Mouse (Mus musculus) limb, embryonic 14.5 days (tissue): Measurements from ENCODE around the gene Iba57. TPM values are rescaled to one million over a fixed set of nuclear protein-coding genes. Genes with fewer than 3 reads are reported as not detected.
"Not testable (repeated sequence)": the region's sequence is repeated elsewhere in the genome, so short reads cannot be mapped to it uniquely, and the experiment has no call there.

ENCODE experiments used
- ATAC-seq: fragments of 200-750 bp; cut with Nextera tagmentation; 2 replicates; pipeline ENCODE4 v1.8.0; 2017; ENCODE audit warnings: low read depth, moderate number of reproducible peaks, moderate TSS enrichment; ENCODE audit not compliant: low FRiP score
- DNase-seq: peaks from one replicate; pipeline ENCODE4 v3.0.0-alpha.2; 2015; ENCODE audit warnings: low spot score
- H3K27ac ChIP-seq: fragments of 300-500 bp; sonication (generic); replicated peaks from 2 replicates; pipeline ENCODE4 v1.5.1; 2014; ENCODE audit warnings: low read depth, mild to moderate bottlenecking, low read length, moderate library complexity, mixed read lengths
- H3K27me3 ChIP-seq: fragments of 300-500 bp; sonication (generic); 2 replicates; pipeline ENCODE4 v1.6.1; 2014; ENCODE audit warnings: low read length, mixed read lengths; ENCODE audit not compliant: control insufficient read depth, insufficient read depth
- H3K36me3 ChIP-seq: fragments of 300-500 bp; sonication (generic); 2 replicates; pipeline ENCODE4 v1.6.1; 2014; ENCODE audit warnings: mild to moderate bottlenecking, low read length, moderate library complexity, mixed read lengths; ENCODE audit not compliant: control insufficient read depth, insufficient read depth
- H3K4me1 ChIP-seq: fragments of 300-500 bp; sonication (generic); 2 replicates; pipeline ENCODE4 v1.6.1; 2014; ENCODE audit warnings: antibody characterized with exemption, low read length, mixed read lengths; ENCODE audit not compliant: control insufficient read depth, insufficient read depth
- H3K4me2 ChIP-seq: fragments of 300-500 bp; sonication (generic); replicated peaks from 2 replicates; pipeline ENCODE4 v1.6.1; 2014; ENCODE audit warnings: low read depth, mild to moderate bottlenecking, low read length, moderate library complexity; ENCODE audit not compliant: severe bottlenecking
- H3K4me3 ChIP-seq: fragments of 300-500 bp; sonication (generic); replicated peaks from 2 replicates; pipeline ENCODE4 v1.5.1; 2014; ENCODE audit warnings: low read length
- H3K9ac ChIP-seq: fragments of 300-500 bp; sonication (generic); 2 replicates; pipeline ENCODE4 v1.6.1; 2014; ENCODE audit warnings: mild to moderate bottlenecking, low read depth, low read length, moderate library complexity; ENCODE audit not compliant: severe bottlenecking
- H3K9me3 ChIP-seq: fragments of 300-500 bp; sonication (generic); 2 replicates; pipeline ENCODE4 v1.6.1; 2016; ENCODE audit warnings: low read length; ENCODE audit not compliant: control insufficient read depth
- POLR2A ChIP-seq: fragments of 200-500 bp; IDR thresholded peaks from 2 replicates; pipeline ENCODE4 v1.8.0; 2012; ENCODE audit warnings: inconsistent platforms, mild to moderate bottlenecking, moderate library complexity, borderline replicate concordance; ENCODE audit not compliant: insufficient read depth, insufficient read length; ENCODE audit errors: extremely low read depth
- WGBS: fragments of 180-500 bp; shearing (Covaris S2); extraction: QIAGEN DNeasy Blood & Tissue Kit; methylation state at CpG from one replicate; pipeline ENCODE4 v1.1.7; 2014; 5-methylcytosine and 5-hydroxymethylcytosine counted together
- polyA plus RNA-seq, 2 experiments: library from polyadenylated mRNA; depleted of rRNA in 1 of 2; stranded (reverse) in 1 of 2; unstranded in 1 of 2; fragments of >200 nt; fragmentation: Nextera tagmentation in 1 of 2; extraction: Ambion mirVana in 1 of 2; gene quantifications; 2 replicates each; pipeline versions ENCODE4 v1.2.1 to v1.2.3; 2012 to 2014

Gene Iba57
- polyA plus RNA-seq (2012; rRNA removed), result 4.0 TPM in 2 replicates
- 1.8 and 2.4 TPM in 2 replicates for polyA plus RNA-seq (2014; fragmentation: Nextera tagmentation; extraction: Ambion mirVana)

DNA sequence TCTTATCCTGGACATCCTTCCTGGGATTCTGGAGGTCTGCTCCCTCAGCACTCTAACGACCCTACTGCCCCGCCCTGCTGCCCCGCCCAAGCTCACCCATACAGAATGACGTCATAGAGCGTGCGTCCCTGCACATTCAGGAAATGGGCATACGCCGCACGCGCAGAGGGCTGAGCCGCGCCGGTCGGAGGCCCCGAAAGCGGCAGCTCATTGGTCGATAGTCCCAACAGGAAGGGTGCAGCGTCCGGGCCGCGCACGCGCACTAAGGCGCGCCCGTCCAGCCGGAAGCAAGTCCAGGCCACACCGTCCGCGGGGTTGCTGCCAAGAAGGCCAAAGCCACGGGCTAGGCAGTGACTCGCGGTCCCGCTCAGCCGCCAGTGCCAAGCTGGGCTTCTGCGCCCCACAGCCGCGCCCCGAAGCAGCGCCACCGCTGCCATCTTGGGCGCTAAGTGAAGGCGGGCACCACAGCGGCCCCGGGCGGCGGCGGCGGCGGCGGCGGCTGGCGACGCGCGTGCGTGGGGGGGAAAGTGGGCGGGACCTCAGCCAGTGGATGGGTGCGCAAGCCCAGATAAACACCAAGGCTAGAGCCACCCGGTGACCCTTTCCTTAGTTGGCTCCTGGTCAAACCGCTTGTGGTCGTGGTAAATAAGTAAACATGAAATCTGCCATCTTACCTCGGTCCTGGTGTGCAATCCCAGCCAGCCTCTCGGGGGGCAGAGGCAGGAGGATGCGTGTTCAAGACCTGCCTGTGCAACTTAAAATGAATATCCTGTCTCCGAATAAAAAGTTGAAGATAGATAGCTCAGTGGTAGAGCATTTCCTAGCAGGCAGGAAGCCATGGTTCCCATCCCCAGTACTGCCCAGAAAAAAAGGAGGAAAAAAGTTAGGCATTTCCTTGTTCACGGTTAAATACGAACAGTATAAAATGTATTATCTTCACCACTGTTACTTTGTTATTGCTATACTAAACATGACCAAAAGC is at the start of gene Iba57:
Gene Iba57, minus strand, starts transcription at position 485 of the 982 bp plus-strand sequence.
- 5% methylated on average over 41 of the region's 68 CpGs for WGBS
- no peaks in the 10 kb centered on the region for H3K9me3 ChIP-seq

GRCm38 (mm10) chr11:59212892-59213494 is 49.5 kb upstream of the Iba57 start:
- no peak for TF ChIP-seq POLR2A
- Histone ChIP-seq H3K4me1 (peaks cover 3% of the 10 kb centered on the region; the same call in 1 of the 2 replicates), H3K27me3 (no peaks in the 10 kb centered on the region), H3K4me2 (no peak overlapping the region), H3K27ac (no peak overlapping the region), H3K4me3 (no peak overlapping the region), H3K9me3 (no peaks in the 10 kb centered on the region), H3K36me3 (peaks cover 62% of the 10 kb centered on the region), H3K9ac (no peak overlapping the region)
- no peak for DNase-seq
- ATAC-seq, result no peak
- WGBS, result 90% methylated on average over 12 of the region's 12 CpGs

More for the DNA sequence above, at the start of gene Iba57:
- TF ChIP-seq POLR2A, result peak; percentile 94; the same call in 1 of the 2 replicates
- H3K27ac ChIP-seq, result peak within 1 kb of the TSS; percentile 98
- H3K4me2 ChIP-seq, result peak within 1 kb of the TSS; percentile 70
- no peaks in the 10 kb centered on the region for H3K36me3 ChIP-seq
- H3K4me3 ChIP-seq, result peak within 1 kb of the TSS; percentile 78
- peak; percentile 98 for ATAC-seq
- peak; percentile 98 for DNase-seq
- H3K9ac ChIP-seq, result peak within 1 kb of the TSS; percentile 92
- peaks cover 11% of the 10 kb centered on the region for H3K4me1 ChIP-seq
- no peaks in the 10 kb centered on the region for H3K27me3 ChIP-seq

DNA sequence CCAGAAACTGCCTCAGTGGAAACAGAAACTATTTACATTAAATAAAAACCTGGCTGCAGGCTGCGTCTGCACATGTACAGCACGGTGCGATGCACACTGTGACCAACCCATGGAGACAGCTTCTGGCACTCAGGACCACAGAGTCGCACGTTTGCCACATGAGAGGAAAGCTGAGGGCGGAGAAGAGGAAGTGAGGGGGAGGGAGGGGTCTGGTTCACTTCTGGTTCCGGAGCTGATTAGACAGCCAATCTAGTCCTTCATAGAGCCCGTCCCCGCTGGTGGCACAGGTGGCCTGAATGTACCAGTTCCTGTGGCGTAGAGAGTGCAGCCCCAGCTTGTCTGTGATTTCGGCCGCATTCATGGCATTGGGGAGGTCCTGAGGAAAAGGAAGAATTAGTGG is 48.8 kb upstream of the Iba57 start:
- not testable (repeated sequence) for H3K27ac ChIP-seq, H3K9ac ChIP-seq, H3K4me1 ChIP-seq, H3K9me3 ChIP-seq, DNase-seq, H3K4me2 ChIP-seq, ATAC-seq, H3K27me3 ChIP-seq, H3K4me3 ChIP-seq
- WGBS, result 86% methylated on average over 12 of the region's 12 CpGs
- H3K36me3 ChIP-seq, result peaks cover 55% of the 10 kb centered on the region

- H3K27me3 ChIP-seq, H3K9ac ChIP-seq, H3K9me3 ChIP-seq, H3K4me3 ChIP-seq, H3K4me1 ChIP-seq, ATAC-seq, H3K27ac ChIP-seq, H3K4me2 ChIP-seq, DNase-seq: not testable (repeated sequence)
- peaks cover 56% of the 10 kb centered on the region for H3K36me3 ChIP-seq
- 88% methylated on average over 7 of the region's 9 CpGs for WGBS
Observed at GRCm38 (mm10) chr11:59211561-59211960, 48.0 kb upstream of the Iba57 start.

- Histone ChIP-seq H3K4me1 (peaks cover 6% of the 10 kb centered on the region; the same call in 1 of the 2 replicates), H3K9me3 (no peaks in the 10 kb centered on the region), H3K27me3 (no peaks in the 10 kb centered on the region), H3K27ac (no peak overlapping the region), H3K4me3 (no peak overlapping the region), H3K36me3 (peaks cover 62% of the 10 kb centered on the region), H3K4me2 (no peak overlapping the region), H3K9ac (no peak overlapping the region)
- DNase-seq (no peak), ATAC-seq (no peak)
- TF ChIP-seq POLR2A, result no peak
- WGBS, result 83% methylated on average over 4 of the region's 4 CpGs
Observed at GRCm38 (mm10) chr11:59210020-59210419, 46.5 kb upstream of the Iba57 start.
